Mouse (Mus musculus): ENCODE results near the gene Myo19. TPM values are rescaled to one million over a fixed set of nuclear protein-coding genes. Genes with fewer than 3 reads are reported as not detected.
A peak's percentile ranks its signal among the peaks of the same experiment; 100 is the strongest.
"Not testable (repeated sequence)": the region's sequence is repeated elsewhere in the genome, so short reads cannot be mapped to it uniquely, and the experiment has no call there.

The Myo19 gene
- polyA plus RNA-seq, 1 experiment from 2014 or later: 7.2 TPM

DNA sequence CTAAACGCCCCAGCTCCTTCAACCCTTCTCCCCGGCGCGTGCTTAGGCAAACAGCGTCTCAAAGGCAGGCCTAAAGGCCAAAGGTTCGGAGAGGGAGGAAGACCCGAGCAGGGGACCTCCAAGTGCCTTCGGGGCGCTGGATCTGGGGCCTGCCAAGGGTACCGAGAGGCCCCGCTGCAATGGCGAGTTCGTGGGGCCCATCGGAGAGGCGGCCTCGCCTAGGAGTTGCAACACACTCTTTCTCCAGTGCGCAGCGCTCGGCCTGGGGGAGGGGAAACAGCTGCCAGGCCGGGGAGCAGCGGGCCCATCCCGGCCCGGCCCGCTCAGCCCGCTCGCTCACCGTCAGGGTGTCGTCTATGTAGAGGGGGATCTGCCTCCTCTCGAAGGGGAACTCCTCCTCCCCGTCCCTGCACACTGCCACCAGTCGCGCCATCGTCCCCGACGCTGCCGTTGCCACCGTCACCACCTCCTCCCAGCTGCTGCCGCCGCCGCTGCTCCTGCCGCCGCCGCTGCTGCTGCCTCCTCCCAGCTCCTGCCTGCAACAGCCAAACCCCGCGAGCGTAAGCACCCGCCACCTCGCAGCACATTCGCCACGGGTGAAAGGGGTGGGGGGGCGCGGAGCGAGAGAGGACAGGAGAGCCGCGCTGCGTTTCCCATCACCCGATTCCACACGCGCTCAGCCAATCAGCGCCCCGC, 10.3 kb upstream of the Myo19 start:
- Histone ChIP-seq H3K27me3 (ENCODE audit: control insufficient read depth, insufficient read depth, low read length) (no peaks in the 10 kb centered on the region), H3K9ac (ENCODE audit: low read depth, low read length) (peak overlapping the region; percentile 93), H3K4me3 (ENCODE audit: low read depth, low read length) (peak overlapping the region; percentile 84), H3K36me3 (ENCODE audit: control insufficient read depth, insufficient read depth, low read length) (no peaks in the 10 kb centered on the region), H3K4me2 (peak overlapping the region; percentile 85), H3K27ac (ENCODE audit: low read depth, low read length) (peak overlapping the region; percentile 99), H3K4me1 (ENCODE audit: control insufficient read depth, insufficient read depth, low read length) (peaks cover 9% of the 10 kb centered on the region), H3K9me3 (replicated peaks; ENCODE audit: control insufficient read depth, low read length) (no peaks in the 10 kb centered on the region)
- WGBS (ENCODE audit: insufficient replicate concordance): 0% methylated on average over 56 of the region's 61 CpGs
- peak; percentile 77 for ATAC-seq (replicated peaks; ENCODE audit: insufficient number of reproducible peaks, low FRiP score, low TSS enrichment)

DNA sequence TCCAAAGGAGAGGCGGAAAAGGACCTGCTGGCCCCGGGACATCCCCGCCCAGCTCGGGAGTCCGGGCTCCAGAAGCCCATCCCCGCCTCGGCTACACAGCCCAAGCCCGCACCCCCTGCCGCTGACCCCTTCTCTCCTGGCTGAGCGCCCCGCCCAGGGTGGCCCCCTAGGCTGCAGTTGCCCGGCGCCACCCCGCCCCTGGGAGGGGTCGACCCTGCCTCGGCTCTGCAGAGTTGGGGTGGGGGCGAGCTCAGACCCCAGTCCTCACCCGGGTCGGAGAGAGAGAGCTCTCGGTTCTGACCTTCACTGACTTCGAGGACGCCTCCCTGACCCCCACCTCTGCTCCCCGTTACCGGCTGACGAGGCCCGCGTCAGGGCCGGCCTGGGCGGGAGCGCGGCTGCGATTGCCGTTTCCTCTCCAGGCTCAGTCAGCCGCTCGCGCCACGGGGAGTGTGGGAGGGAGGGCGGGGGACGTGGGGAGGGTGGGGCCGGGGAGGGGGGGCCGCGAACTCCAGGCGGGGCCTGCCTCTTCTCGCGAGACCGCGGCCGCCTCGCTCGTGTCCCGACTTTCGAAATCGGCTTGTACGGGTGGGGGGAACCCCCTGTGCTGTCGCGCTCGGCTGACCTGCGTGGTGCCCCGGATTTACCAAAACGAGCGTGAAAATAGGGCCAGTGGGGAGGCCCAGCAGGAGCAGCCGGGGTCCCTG, 9.5 kb upstream of the Myo19 start, which contains the start of gene Ggnbp2:
Gene Ggnbp2 (minus strand): TSS at position 481 of the 707 bp plus-strand sequence.
- H3K4me2 ChIP-seq: peak within 1 kb of the TSS; percentile 85
- ATAC-seq (replicated peaks; ENCODE audit: insufficient number of reproducible peaks, low FRiP score, low TSS enrichment): peak; percentile 90
- peak within 1 kb of the TSS; percentile 93 for H3K9ac ChIP-seq (ENCODE audit: low read depth, low read length)
- peaks cover 9% of the 10 kb centered on the region for H3K4me1 ChIP-seq (ENCODE audit: control insufficient read depth, insufficient read depth, low read length)
- no peaks in the 10 kb centered on the region for H3K9me3 ChIP-seq (replicated peaks; ENCODE audit: control insufficient read depth, low read length)
- H3K36me3 ChIP-seq (ENCODE audit: control insufficient read depth, insufficient read depth, low read length): no peaks in the 10 kb centered on the region
- H3K4me3 ChIP-seq (ENCODE audit: low read depth, low read length): peak within 1 kb of the TSS; percentile 84
- under 1% methylated on average over 46 of the region's 62 CpGs for WGBS (ENCODE audit: insufficient replicate concordance)
- H3K27ac ChIP-seq (ENCODE audit: low read depth, low read length): peak within 1 kb of the TSS; percentile 99
- no peaks in the 10 kb centered on the region for H3K27me3 ChIP-seq (ENCODE audit: control insufficient read depth, insufficient read depth, low read length)

DNA sequence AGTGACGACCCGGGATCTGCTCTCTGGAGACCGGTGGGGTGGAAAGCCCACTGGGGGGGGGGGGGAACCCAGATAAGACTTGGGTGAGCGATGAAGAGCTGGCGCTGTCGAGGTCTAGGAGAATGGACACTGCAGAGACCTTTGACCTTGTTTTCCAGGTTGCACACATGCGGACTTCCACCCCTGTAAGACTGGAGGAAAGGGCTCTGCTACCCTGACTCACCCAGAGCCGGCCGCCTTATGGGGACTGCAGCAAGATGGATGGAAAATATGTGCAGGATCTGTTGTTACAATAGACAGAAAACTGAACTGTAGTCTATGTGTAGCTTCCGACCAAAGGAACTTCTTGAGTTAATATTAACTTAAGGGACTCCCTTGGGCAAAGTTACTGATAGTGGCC, 8.9 kb upstream of the Myo19 start:
- peak overlapping the region; percentile 70 for H3K4me2 ChIP-seq
- no peaks in the 10 kb centered on the region for H3K36me3 ChIP-seq (ENCODE audit: control insufficient read depth, insufficient read depth, low read length)
- H3K9ac ChIP-seq (ENCODE audit: low read depth, low read length): peak overlapping the region; percentile 93
- H3K9me3 ChIP-seq (replicated peaks; ENCODE audit: control insufficient read depth, low read length): no peaks in the 10 kb centered on the region
- peak; percentile 44 for ATAC-seq (replicated peaks; ENCODE audit: insufficient number of reproducible peaks, low FRiP score, low TSS enrichment)
- H3K27me3 ChIP-seq (ENCODE audit: control insufficient read depth, insufficient read depth, low read length): no peaks in the 10 kb centered on the region
- H3K27ac ChIP-seq (ENCODE audit: low read depth, low read length): peak overlapping the region; percentile 99
- peak overlapping the region; percentile 84 for H3K4me3 ChIP-seq (ENCODE audit: low read depth, low read length)
- H3K4me1 ChIP-seq (ENCODE audit: control insufficient read depth, insufficient read depth, low read length): peaks cover 9% of the 10 kb centered on the region
- under 1% methylated on average over 10 of the region's 10 CpGs for WGBS (ENCODE audit: insufficient replicate concordance)

DNA sequence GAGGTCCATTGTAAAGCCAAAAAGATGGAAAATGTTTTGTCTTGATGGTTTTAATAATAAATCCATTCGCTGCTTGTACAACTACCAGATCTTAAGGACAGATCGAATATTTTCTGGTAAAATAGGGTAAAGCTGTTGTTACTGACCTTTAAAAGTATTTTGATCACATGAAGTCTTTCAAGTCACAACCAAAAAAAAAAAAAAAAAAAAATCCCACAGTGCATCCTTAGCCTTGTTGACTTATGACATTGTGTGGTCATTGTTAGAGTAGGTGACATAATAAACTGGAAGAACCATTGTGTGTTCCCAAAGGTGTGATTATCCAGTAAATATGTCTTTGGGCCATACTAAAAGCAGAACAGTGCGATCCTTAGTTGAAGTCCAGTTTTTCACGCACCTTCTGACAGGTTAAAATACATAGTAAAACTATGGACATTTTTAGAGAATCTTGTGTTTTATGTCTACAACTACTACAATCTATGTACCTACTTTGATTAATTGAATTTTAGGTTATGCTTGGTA, 8.3 kb upstream of the Myo19 start:
- H3K4me1 ChIP-seq (ENCODE audit: control insufficient read depth, insufficient read depth, low read length): peaks cover 6% of the 10 kb centered on the region; the same call in 1 of the 2 replicates
- no peaks in the 10 kb centered on the region for H3K9me3 ChIP-seq (replicated peaks; ENCODE audit: control insufficient read depth, low read length)
- H3K27ac ChIP-seq (ENCODE audit: low read depth, low read length): peak overlapping the region; percentile 99
- no peaks in the 10 kb centered on the region for H3K27me3 ChIP-seq (ENCODE audit: control insufficient read depth, insufficient read depth, low read length)
- H3K9ac ChIP-seq (ENCODE audit: low read depth, low read length): peak overlapping the region; percentile 93
- H3K36me3 ChIP-seq (ENCODE audit: control insufficient read depth, insufficient read depth, low read length): no peaks in the 10 kb centered on the region
- peak overlapping the region; percentile 84 for H3K4me3 ChIP-seq (ENCODE audit: low read depth, low read length)
- no peak for ATAC-seq (replicated peaks; ENCODE audit: insufficient number of reproducible peaks, low FRiP score, low TSS enrichment)
- H3K4me2 ChIP-seq: peak overlapping the region; percentile 70
- 76% methylated on average over 4 of the region's 4 CpGs for WGBS (ENCODE audit: insufficient replicate concordance)

DNA sequence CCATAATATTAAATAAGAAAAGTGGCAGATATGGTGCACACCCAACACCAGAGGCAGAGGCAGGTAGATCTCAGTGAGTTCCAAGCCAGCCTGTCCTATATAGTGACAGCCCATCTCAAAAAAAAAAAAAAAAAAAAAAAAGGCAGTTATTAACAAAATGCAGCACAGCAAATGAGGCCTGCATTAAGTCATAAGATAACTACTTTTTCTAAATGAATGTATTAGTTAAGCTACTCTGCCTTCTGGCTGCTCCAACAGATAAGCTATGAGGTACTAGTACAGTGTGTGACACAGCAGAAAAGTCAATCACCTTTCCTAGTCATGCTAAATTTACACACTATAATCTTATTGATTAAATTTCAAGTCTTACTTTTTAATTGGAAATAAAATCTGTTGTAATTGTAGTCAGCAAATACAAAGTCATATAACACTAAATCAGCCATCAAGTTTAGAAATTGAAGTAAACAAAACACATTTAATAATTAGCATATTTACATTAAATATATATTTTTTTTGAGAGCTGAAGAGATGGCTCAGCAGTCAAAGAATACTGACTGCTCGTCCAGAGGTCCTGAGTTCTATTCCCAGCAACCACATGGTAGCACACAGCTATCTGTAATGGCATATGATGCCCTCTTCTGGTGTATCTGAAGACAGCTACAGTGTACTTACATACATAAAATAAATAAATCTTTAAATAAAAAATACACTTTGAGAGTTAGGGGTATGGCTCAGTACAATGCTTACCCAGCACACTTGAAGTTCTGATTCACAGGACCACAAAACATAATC, 6.7 kb upstream of the Myo19 start:
- H3K36me3 ChIP-seq (ENCODE audit: control insufficient read depth, insufficient read depth, low read length): no peaks in the 10 kb centered on the region
- ATAC-seq (replicated peaks; ENCODE audit: insufficient number of reproducible peaks, low FRiP score, low TSS enrichment): no peak
- no peaks in the 10 kb centered on the region for H3K27me3 ChIP-seq (ENCODE audit: control insufficient read depth, insufficient read depth, low read length)
- 62% methylated on average over 1 of the region's 1 CpGs for WGBS (ENCODE audit: insufficient replicate concordance)
- H3K9ac ChIP-seq (ENCODE audit: low read depth, low read length): no peak overlapping the region
- H3K4me3 ChIP-seq (ENCODE audit: low read depth, low read length): no peak overlapping the region
- H3K9me3 ChIP-seq (replicated peaks; ENCODE audit: control insufficient read depth, low read length): no peaks in the 10 kb centered on the region
- H3K4me1 ChIP-seq (ENCODE audit: control insufficient read depth, insufficient read depth, low read length): no peaks in the 10 kb centered on the region; the same call in 1 of the 2 replicates
- no peak overlapping the region for H3K27ac ChIP-seq (ENCODE audit: low read depth, low read length)
- H3K4me2 ChIP-seq: no peak overlapping the region; the same call in 1 of the 2 replicates

DNA sequence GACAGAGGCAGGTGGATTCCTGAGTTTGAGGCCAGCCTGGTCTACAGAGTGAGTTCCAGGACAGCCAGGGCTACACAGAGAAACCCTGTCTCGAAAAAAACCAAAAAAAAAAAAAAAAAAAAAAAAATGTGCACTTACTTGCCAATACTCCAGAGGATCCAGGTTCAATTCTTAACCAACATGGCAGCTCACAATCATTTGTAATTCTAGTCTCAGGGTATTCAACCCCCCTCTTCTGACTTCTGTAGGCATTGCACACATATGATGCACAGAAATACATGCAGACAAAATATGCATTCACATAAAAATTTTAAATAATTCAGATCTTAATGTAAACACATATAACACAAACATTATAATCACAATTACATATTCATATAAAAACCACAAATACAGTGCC, 3.9 kb upstream of the Myo19 start:
- not testable (repeated sequence) for H3K36me3 ChIP-seq (ENCODE audit: control insufficient read depth, insufficient read depth, low read length); H3K4me2 ChIP-seq; H3K9ac ChIP-seq (ENCODE audit: low read depth, low read length); H3K4me3 ChIP-seq (ENCODE audit: low read depth, low read length); H3K27ac ChIP-seq (ENCODE audit: low read depth, low read length); ATAC-seq (replicated peaks; ENCODE audit: insufficient number of reproducible peaks, low FRiP score, low TSS enrichment); H3K9me3 ChIP-seq (replicated peaks; ENCODE audit: control insufficient read depth, low read length); H3K27me3 ChIP-seq (ENCODE audit: control insufficient read depth, insufficient read depth, low read length); H3K4me1 ChIP-seq (ENCODE audit: control insufficient read depth, insufficient read depth, low read length)
- no CpG with 5 or more reads among the region's 1 CpGs for WGBS (ENCODE audit: insufficient replicate concordance)

DNA sequence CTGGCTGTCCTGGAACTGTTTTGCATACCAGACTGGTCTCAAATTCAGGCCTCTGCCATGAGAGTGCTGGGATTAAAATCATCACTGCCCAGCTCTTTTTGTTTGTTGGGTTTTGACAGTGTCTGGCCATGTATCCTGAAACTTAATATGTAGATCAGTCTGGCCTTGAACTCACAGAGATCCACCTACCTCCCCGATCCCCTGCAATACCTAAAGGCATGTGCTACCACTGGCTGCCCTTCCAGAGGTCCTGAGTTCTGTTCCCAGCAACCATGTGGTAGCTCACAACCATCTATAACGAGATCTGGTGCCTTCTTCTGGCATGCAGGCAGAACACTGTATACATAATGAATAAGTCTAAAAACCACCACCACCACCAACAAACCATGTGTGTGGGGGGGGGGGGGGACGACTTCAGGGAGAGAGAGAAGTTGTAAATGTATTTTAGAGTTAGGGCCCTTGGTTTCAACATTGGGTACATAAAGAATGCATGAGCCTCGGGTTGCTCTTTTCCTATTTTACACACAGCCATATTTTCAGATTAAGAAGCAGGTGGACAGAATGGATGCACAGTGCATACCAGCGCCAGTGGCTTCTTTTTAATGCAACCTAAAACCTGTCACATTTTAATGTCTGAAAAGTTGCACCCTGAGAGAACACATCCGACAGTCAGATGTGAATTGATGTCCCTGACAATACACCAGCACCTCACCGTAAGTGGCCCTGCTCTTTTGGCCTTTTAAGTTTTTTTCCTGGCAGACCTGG, 759 bp upstream of the Myo19 start:
- WGBS (ENCODE audit: insufficient replicate concordance): 23% methylated on average over 7 of the region's 7 CpGs
- Histone ChIP-seq H3K9ac (ENCODE audit: low read depth, low read length) (peak overlapping the region; percentile 97), H3K4me2 (peak overlapping the region; percentile 65), H3K9me3 (replicated peaks; ENCODE audit: control insufficient read depth, low read length) (no peaks in the 10 kb centered on the region), H3K27ac (ENCODE audit: low read depth, low read length) (peak overlapping the region; percentile 95), H3K4me1 (ENCODE audit: control insufficient read depth, insufficient read depth, low read length) (peaks cover 6% of the 10 kb centered on the region), H3K36me3 (ENCODE audit: control insufficient read depth, insufficient read depth, low read length) (0 out of 2 replicates have a peak, but pooled peaks cover 5% of the 10 kb centered on the region), H3K27me3 (ENCODE audit: control insufficient read depth, insufficient read depth, low read length) (no peaks in the 10 kb centered on the region), H3K4me3 (ENCODE audit: low read depth, low read length) (peak overlapping the region; percentile 88)
- ATAC-seq (replicated peaks; ENCODE audit: insufficient number of reproducible peaks, low FRiP score, low TSS enrichment): no peak
